Mouse (Mus musculus): ENCODE data around the gene Acot11.

DNA sequence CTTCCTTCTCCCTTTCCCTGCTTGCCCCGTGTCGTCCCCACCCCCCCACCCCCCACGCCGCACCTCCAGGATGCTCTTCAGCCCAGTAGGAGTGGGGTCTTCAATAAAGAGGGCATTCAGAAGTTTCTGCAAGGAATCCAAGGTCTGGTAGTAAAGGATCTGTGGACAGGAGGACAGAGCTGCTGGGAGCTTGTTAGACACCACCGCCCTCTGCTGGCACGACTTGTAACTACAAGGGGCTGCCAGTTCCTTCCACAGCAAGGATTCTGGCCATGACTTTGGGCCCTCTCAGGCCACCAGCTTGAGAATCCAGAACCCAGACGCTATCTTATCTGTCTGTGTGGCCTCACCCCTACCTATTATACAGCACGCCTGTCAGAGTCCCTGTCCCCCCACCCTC, 96.4 kb downstream of the Acot11 start:
- TF ChIP-seq EP300 (IDR thresholded peaks at IDR 0.05) = no peak
- TF ChIP-seq CTCF (IDR thresholded peaks at IDR 0.05) = peak; percentile 96

Data from lung, postnatal 0 days (tissue).